ENCODE assay signal across 18 mouse cellular contexts in the genomic region with DNA sequence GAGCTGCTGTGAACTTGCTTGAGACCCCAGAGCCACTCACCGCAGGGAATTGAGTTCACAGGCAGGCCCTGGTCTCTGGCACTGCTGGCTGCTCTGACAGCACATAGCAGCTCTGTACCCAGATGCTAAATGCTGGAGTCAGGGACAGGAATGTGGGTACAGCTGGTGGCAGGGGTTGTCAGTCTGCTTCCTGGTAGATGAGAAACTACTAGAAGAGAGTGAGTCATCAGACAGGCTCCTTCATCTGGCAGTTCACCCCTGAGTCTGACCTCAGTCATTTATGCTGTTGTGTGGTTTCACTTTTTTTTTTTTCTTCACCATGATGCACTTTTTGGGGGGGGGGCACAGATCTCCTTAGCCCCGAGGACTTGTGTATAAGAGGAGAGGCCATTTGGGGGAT. TPM values are rescaled to one million over a fixed set of nuclear protein-coding genes. Genes with fewer than 3 reads are reported as not detected.
DNase-seq lines count a peak whose midpoint lies in the region; ATAC-seq and TF ChIP-seq lines count a peak whose summit lies in the region.
"Had no signal": no experiment of that assay in that cellular context is flagged by ENCODE, and none has a peak within 500 bp of the region (broad histone marks: within the 10 kb centered on the region; RNA-seq: fewer than 3 reads in every experiment).

No protein-coding gene starts in this region.

- no peak for ATAC-seq in hindbrain, embryonic 16.5 days
- ATAC-seq in embryonic facial prominence, embryonic 14.5 days (ENCODE audit: low read depth), result no peak
- ATAC-seq in intestine, postnatal 0 days, result no peak

- H3K27me3 ChIP-seq in hindbrain, embryonic 10.5 days (ENCODE audit: insufficient read depth, poor library complexity, severe bottlenecking), result no peaks in the 10 kb centered on the region
- H3K27me3 ChIP-seq in hindbrain, embryonic 16.5 days (replicated peaks; ENCODE audit: control insufficient read depth, insufficient read depth, low read length), result no peaks in the 10 kb centered on the region
- peaks cover 30% of the 10 kb centered on the region for H3K27me3 ChIP-seq in C2C12 (ENCODE audit: control insufficient read depth, insufficient read depth, insufficient read length)
- H3K27me3 ChIP-seq in embryonic facial prominence, embryonic 14.5 days (replicated peaks; ENCODE audit: control insufficient read depth, insufficient read depth, low read length), result no peaks in the 10 kb centered on the region
- no peaks in the 10 kb centered on the region for H3K27me3 ChIP-seq in intestine, postnatal 0 days (replicated peaks; ENCODE audit: control insufficient read depth, insufficient read depth, low read length)
- H3K27me3 ChIP-seq: limb, embryonic 15.5 days had no signal

- H3K4me1 ChIP-seq in hindbrain, embryonic 10.5 days (replicated peaks), result peaks cover 41% of the 10 kb centered on the region
- H3K4me1 ChIP-seq in hindbrain, embryonic 16.5 days (ENCODE audit: control insufficient read depth, insufficient read depth, low read depth, low read length), result peaks cover 18% of the 10 kb centered on the region
- no peaks in the 10 kb centered on the region; the same call in 1 of the 2 replicates for H3K4me1 ChIP-seq in embryonic facial prominence, embryonic 14.5 days (ENCODE audit: control insufficient read depth, insufficient read depth, low read length)
- no peaks in the 10 kb centered on the region for H3K4me1 ChIP-seq in intestine, postnatal 0 days (replicated peaks; ENCODE audit: control insufficient read depth, insufficient read depth, low read length)

- no peak overlapping the region for H3K4me3 ChIP-seq in hindbrain, embryonic 10.5 days
- no peak overlapping the region for H3K4me3 ChIP-seq in hindbrain, embryonic 16.5 days (ENCODE audit: low read length)
- H3K4me3 ChIP-seq in C2C12 (ENCODE audit: insufficient read depth, poor library complexity, severe bottlenecking), result no peak overlapping the region
- no peak overlapping the region for H3K4me3 ChIP-seq in embryonic facial prominence, embryonic 14.5 days (ENCODE audit: low read depth, low read length)
- H3K4me3 ChIP-seq in intestine, postnatal 0 days (ENCODE audit: low read depth, low read length), result no peak overlapping the region
- H3K4me3 ChIP-seq: limb, embryonic 15.5 days; neural tube, embryonic 13.5 days had no signal

- H3K79me2 ChIP-seq in C2C12 (ENCODE audit: control insufficient read depth, insufficient read depth), result no peaks in the 10 kb centered on the region

- no peaks in the 10 kb centered on the region for H3K9me3 ChIP-seq in hindbrain, embryonic 10.5 days
- H3K9me3 ChIP-seq in hindbrain, embryonic 16.5 days (ENCODE audit: control insufficient read depth, low read length), result no peaks in the 10 kb centered on the region
- no peaks in the 10 kb centered on the region for H3K9me3 ChIP-seq in embryonic facial prominence, embryonic 14.5 days (ENCODE audit: control insufficient read depth, low read length)
- H3K9me3 ChIP-seq in intestine, postnatal 0 days (ENCODE audit: control insufficient read depth), result no peaks in the 10 kb centered on the region
- H3K9me3 ChIP-seq: limb, embryonic 15.5 days; neural tube, embryonic 13.5 days had no signal

- TF ChIP-seq CTCF in C2C12 (IDR thresholded peaks at IDR 0.05; ENCODE audit: control insufficient read depth, insufficient read depth, insufficient read length), result no peak
- no peak for TF ChIP-seq CTCF in intestine, postnatal 0 days (IDR thresholded peaks at IDR 0.05; ENCODE audit: low read depth)

- no peak overlapping the region for H3K9ac ChIP-seq in hindbrain, embryonic 16.5 days (ENCODE audit: low read depth, low read length)
- H3K9ac ChIP-seq in embryonic facial prominence, embryonic 14.5 days (ENCODE audit: low read depth, low read length), result no peak overlapping the region
- no peak overlapping the region for H3K9ac ChIP-seq in intestine, postnatal 0 days (ENCODE audit: low read depth, low read length)
- H3K9ac ChIP-seq: limb, embryonic 15.5 days; liver, postnatal 0 days; neural tube, embryonic 13.5 days had no signal

- H3K27ac ChIP-seq in hindbrain, embryonic 10.5 days, result peak overlapping the region; percentile 46
- no peak overlapping the region for H3K27ac ChIP-seq in hindbrain, embryonic 16.5 days (ENCODE audit: low read depth, low read length)
- H3K27ac ChIP-seq in embryonic facial prominence, embryonic 14.5 days (replicated peaks; ENCODE audit: low read depth, low read length), result no peak overlapping the region
- H3K27ac ChIP-seq in intestine, postnatal 0 days (ENCODE audit: low read depth, low read length), result no peak overlapping the region
- H3K27ac ChIP-seq: limb, embryonic 15.5 days; neural tube, embryonic 13.5 days; stomach, postnatal 0 days had no signal

- DNase-seq in hindbrain, embryonic 10.5 days (ENCODE audit: low spot score), result no peak
- peak; percentile 71 for DNase-seq in 3134 (ENCODE audit: extremely low read depth, insufficient read length, low spot score)
- DNase-seq in embryonic facial prominence, embryonic 14.5 days (ENCODE audit: low spot score), result peak; percentile 6
- DNase-seq in kidney, adult 9 months, result no peak
- no peak for DNase-seq in urinary bladder, adult 18-20 months (ENCODE audit: low spot score in 2 of 2)
- DNase-seq: cerebellum, adult 9-10 months; gastrocnemius, postnatal 10 days; heart, postnatal 10 days; lung, postnatal 4 days had no signal

- WGBS in hindbrain, embryonic 10.5 days, result 63% methylated on average over 2 of the region's 2 CpGs
- 58% methylated on average over 2 of the region's 2 CpGs for WGBS in hindbrain, embryonic 16.5 days
- 43% methylated on average over 2 of the region's 2 CpGs for WGBS in embryonic facial prominence, embryonic 14.5 days
- 54% methylated on average over 2 of the region's 2 CpGs for WGBS in intestine, postnatal 0 days

- no peak overlapping the region for H3ac ChIP-seq in C2C12 (ENCODE audit: control insufficient read depth, insufficient read length, low read depth)

- H3K79me3 ChIP-seq in C2C12 (ENCODE audit: low read depth), result no peaks in the 10 kb centered on the region

- H3K36me3 ChIP-seq in hindbrain, embryonic 10.5 days, result no peaks in the 10 kb centered on the region
- H3K36me3 ChIP-seq in hindbrain, embryonic 16.5 days (ENCODE audit: control insufficient read depth, insufficient read depth, low read length), result no peaks in the 10 kb centered on the region
- H3K36me3 ChIP-seq in C2C12 (ENCODE audit: control insufficient read depth, insufficient read depth), result no peaks in the 10 kb centered on the region
- H3K36me3 ChIP-seq in embryonic facial prominence, embryonic 14.5 days (ENCODE audit: control insufficient read depth, insufficient read depth, low read length), result no peaks in the 10 kb centered on the region
- H3K36me3 ChIP-seq in intestine, postnatal 0 days (ENCODE audit: control insufficient read depth, insufficient read depth), result no peaks in the 10 kb centered on the region
- H3K36me3 ChIP-seq: limb, embryonic 15.5 days; neural tube, embryonic 13.5 days had no signal

- H3K4me2 ChIP-seq in hindbrain, embryonic 16.5 days (ENCODE audit: low read length), result no peak overlapping the region
- no peak overlapping the region for H3K4me2 ChIP-seq in embryonic facial prominence, embryonic 14.5 days (ENCODE audit: low read depth, low read length)
- H3K4me2 ChIP-seq in intestine, postnatal 0 days (replicated peaks; ENCODE audit: low read depth), result no peak overlapping the region
- H3K4me2 ChIP-seq: limb, embryonic 15.5 days; neural tube, embryonic 13.5 days had no signal

TF ChIP-seq in C2C12, 6 proteins besides CTCF, POLR2A, EP300 and RAD21:
- no peak for TF ChIP-seq MYOG (IDR thresholded peaks at IDR 0.05; ENCODE audit: control insufficient read depth, extremely low read depth, insufficient read length)
- TF ChIP-seq CEBPB (IDR thresholded peaks at IDR 0.05; ENCODE audit: low read depth), result no peak
- TF ChIP-seq USF1 (IDR thresholded peaks at IDR 0.05; ENCODE audit: low read depth), result no peak
- TF ChIP-seq MYOD1 (IDR thresholded peaks at IDR 0.05; ENCODE audit: control insufficient read depth, insufficient read length, low read depth), result peak; percentile 61
- TF ChIP-seq MAX (IDR thresholded peaks at IDR 0.05), result peak; percentile 41
- TF ChIP-seq FOSL1 (IDR thresholded peaks at IDR 0.05; ENCODE audit: insufficient read depth, low read length, poor library complexity, severe bottlenecking), result peak; percentile 75

RNA-seq across cellular contexts. Expression of gene Cacna1i, which starts 32.3 kb away (rescaled TPM):
- polyA plus RNA-seq in hindbrain, embryonic 10.5 days (2016; fragmentation: Nextera tagmentation; extraction: Ambion mirVana), result 0.01 and 0.04 TPM in 2 replicates
- 0.74 and 0.84 TPM in 2 replicates for polyA plus RNA-seq in hindbrain, embryonic 16.5 days (2015; fragmentation: Nextera tagmentation; extraction: Ambion mirVana)
- polyA plus RNA-seq in C2C12 (2012; fragmentation: generic; extraction: Trizol), result not detected
- 0.04 and 0.06 TPM in 2 replicates for polyA plus RNA-seq in embryonic facial prominence, embryonic 14.5 days (2014; fragmentation: Nextera tagmentation; extraction: Ambion mirVana)
- polyA plus RNA-seq in intestine, postnatal 0 days (2015; fragmentation: Nextera tagmentation; extraction: Ambion mirVana), result 0.03 TPM in 1 of 2 replicates, not detected in the other
- polyA plus RNA-seq: intestine, embryonic 14.5 days; kidney, embryonic 16.5 days; liver, postnatal 0 days; stomach, postnatal 0 days had no signal

RNA-seq across cellular contexts. Expression of gene Rps19bp1, which starts 55.2 kb away (rescaled TPM):
- 67.4 TPM in 2 replicates for polyA plus RNA-seq in hindbrain, embryonic 10.5 days (2016; fragmentation: Nextera tagmentation; extraction: Ambion mirVana)
- polyA plus RNA-seq in hindbrain, embryonic 16.5 days (2015; fragmentation: Nextera tagmentation; extraction: Ambion mirVana), result 70.6 and 70.7 TPM in 2 replicates
- polyA plus RNA-seq in C2C12 (2012; fragmentation: generic; extraction: Trizol), result 223 TPM
- 52.6 and 55.0 TPM in 2 replicates for polyA plus RNA-seq in embryonic facial prominence, embryonic 14.5 days (2014; fragmentation: Nextera tagmentation; extraction: Ambion mirVana)
- 48.4 and 49.3 TPM in 2 replicates for polyA plus RNA-seq in intestine, postnatal 0 days (2015; fragmentation: Nextera tagmentation; extraction: Ambion mirVana)

Comparison
In these comparisons a context has a peak if more than half of its experiments do, and no peak if none do; other contexts are left out.
1. DNase-seq: peak in 3134 (single experiment) and embryonic facial prominence, embryonic 14.5 days (single experiment); none in hindbrain, embryonic 10.5 days (single experiment), kidney, adult 9 months (single experiment) and urinary bladder, adult 18-20 months (0 of 2).